Mouse (Mus musculus) heart, postnatal 25 days (tissue): ENCODE measurements around the gene Ublcp1. TPM values are rescaled to one million over a fixed set of nuclear protein-coding genes. Genes with fewer than 3 reads are reported as not detected.

Experiments used
- DNase-seq: peaks from one replicate; pipeline ENCODE4 v3.0.0; 2022; ENCODE audit warnings: low spot score
- intact Hi-C: fragments of 180-260 bp; cut with DNase I; formaldehyde crosslinking; loops from one replicate; pipeline ENCODE4 v1.15.1; 2025
- total RNA-seq, 2 experiments: library from RNA; stranded (reverse); gene quantifications; 2 replicates each; pipeline ENCODE4 v1.2.3; 2021

The Ublcp1 gene
- total RNA-seq, result 10 to 100 TPM; 36.9 to 48.7 TPM

- intact Hi-C loops, result loop anchor here (2.0 kb wide), 1 partner anchor 48 kb away; the partner anchor contains the start of gene Rnf145
Observed at GRCm38 (mm10) chr11:44470432-44471336, at the start of gene Ublcp1. Ublcp1 (minus strand) TSS chr11:44470498.

GRCm38 (mm10) chr11:44519096-44519949 is 49.0 kb upstream of the Ublcp1 start:
- intact Hi-C loops, result loop anchor here (2.0 kb wide), 1 partner anchor 49 kb away; the partner anchor contains the start of gene Ublcp1

More at GRCm38 (mm10) chr11:44470432-44471336, at the start of gene Ublcp1:
- peak; percentile 86 for DNase-seq

GRCm38 (mm10) chr11:44518281-44519095 is 48.2 kb upstream of the Ublcp1 start, which contains the start of gene Rnf145:
Rnf145 (plus strand) TSS chr11:44518964.
- peak; percentile 60 for DNase-seq
- intact Hi-C loops, result loop anchor here (2.0 kb wide), 1 partner anchor 48 kb away; the partner anchor contains the start of gene Ublcp1

More at GRCm38 (mm10) chr11:44519096-44519949, 49.0 kb upstream of the Ublcp1 start:
- DNase-seq, result no peak

DNA sequence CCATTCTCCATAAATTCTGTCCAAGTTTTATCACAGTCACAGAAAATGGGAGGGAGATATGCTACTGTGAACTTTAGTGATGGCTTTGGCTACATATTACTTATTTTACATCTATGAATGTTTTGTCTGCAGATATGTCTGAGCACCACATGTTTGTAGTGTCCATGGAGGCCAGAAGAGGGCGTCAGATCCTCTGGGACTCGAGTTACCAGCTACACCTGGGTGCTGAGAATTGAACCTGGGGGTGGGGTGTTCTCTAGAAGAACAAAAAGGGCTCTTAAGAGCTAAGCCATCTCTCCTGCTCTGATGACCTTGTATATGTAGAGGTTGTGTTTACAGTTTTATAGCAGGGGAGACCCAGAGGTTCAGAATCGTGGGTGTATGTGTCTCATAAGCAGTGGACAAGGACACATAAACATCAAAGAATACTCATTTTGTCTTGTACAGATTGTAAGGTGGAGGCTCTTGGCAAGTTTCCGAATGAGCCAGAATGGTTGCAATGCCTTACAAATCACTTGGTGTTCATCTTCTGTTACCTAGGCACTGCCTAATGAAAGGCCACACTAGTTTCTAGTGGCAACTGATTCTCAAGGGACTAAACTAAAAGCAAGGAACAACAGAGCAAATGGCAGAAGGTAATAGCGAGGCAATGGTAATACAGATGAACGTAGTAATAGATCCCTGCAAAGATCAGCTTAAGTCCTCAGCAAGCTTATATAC is 47.4 kb upstream of the Ublcp1 start:
- DNase-seq, result no peak
- intact Hi-C loops, result loop anchor here (2.0 kb wide), 1 partner anchor 47 kb away; the partner anchor contains the start of gene Ublcp1

DNA sequence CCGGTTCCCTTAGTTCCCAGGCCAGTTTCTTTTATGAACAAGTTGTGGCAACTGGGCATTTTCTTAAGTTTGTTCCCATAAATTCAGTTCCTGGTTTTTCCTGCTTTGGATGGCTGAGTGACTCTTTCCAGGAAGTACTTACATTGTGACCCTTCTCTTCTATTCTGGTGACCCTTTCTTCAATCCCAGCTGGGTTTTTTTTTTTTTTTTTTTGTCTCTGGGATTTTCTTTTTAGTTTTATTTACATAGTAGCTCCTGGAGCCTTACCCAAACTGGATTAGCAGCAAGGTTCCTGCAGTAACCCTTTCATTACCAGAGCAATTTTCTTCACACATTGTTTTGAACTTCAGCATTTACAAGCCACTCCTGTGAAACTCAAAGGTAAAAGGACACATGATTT is 46.1 kb upstream of the Ublcp1 start:
- no peak for DNase-seq
- intact Hi-C loops, result no loop called here

DNA sequence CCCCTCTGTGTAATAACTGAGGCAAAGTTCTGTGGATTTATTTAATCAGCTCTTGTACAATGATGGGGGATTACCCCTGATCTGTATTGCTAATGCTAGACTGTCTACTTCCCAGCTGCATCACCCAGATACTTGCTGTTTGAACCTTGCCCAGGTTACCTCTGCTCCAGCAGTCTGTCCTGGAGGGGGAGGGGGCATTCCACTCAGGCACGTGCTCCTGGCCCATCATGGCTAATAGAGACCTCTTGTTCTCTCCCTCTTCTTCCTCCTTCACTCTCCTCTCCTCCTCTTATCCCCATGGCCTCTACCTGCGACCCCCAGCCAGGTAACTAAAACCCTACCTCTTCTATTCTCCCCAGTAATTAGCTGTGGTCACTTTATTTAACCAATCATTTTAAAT is 44.4 kb upstream of the Ublcp1 start:
- DNase-seq, result no peak
- intact Hi-C loops, result no loop called here

- intact Hi-C loops, result no loop called here
- no peak for DNase-seq
Observed at GRCm38 (mm10) chr11:44513026-44513422, 42.7 kb upstream of the Ublcp1 start.

GRCm38 (mm10) chr11:44512044-44513025 is 42.0 kb upstream of the Ublcp1 start:
- intact Hi-C loops, result no loop called here
- DNase-seq, result no peak

GRCm38 (mm10) chr11:44510371-44510770 is 40.1 kb upstream of the Ublcp1 start:
- intact Hi-C loops, result no loop called here
- no peak for DNase-seq

GRCm38 (mm10) chr11:44509906-44510305 is 39.6 kb upstream of the Ublcp1 start:
- intact Hi-C loops, result no loop called here
- no peak for DNase-seq

DNA sequence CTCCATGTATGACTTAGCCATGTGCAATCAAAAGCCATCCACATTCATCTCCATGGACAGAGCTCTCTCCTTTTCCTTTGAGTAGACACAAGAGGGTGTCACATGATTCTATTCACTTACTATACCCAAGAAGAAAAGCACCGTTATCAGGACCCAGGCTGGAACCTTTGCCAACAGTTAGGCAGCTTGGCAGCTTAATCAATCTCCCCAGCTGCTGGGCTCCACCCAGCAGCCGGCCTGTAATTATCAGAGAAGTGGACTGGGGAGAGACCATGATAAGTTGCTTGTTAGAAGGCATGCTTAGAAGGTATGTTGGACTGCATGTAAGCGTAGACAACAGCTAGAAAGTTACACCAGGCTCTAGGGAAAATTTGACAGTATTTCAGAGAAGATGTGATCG is 38.6 kb upstream of the Ublcp1 start:
- intact Hi-C loops, result no loop called here
- no peak for DNase-seq

- no peak for DNase-seq
- intact Hi-C loops, result no loop called here
Observed at GRCm38 (mm10) chr11:44504761-44505160, 34.5 kb upstream of the Ublcp1 start.

DNA sequence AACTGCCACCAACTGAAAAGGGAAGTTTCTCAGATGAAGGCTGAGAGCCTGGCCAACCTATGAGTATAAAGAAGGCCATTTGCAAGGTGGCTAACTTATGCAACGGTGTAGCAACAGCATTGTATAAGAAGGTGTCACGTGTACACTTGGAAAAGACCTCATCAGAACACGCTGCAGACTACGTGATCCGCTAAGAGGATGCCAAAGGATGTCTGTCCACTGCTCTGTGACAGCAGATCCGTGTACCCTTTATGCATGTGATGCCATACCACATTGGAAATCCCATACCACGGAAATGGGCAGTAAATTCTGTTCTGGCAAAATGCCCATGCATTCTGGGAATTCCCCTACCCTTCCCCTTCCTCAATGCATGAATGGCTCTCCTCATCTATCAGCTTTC is 33.8 kb upstream of the Ublcp1 start:
- intact Hi-C loops, result no loop called here
- DNase-seq, result no peak

DNA sequence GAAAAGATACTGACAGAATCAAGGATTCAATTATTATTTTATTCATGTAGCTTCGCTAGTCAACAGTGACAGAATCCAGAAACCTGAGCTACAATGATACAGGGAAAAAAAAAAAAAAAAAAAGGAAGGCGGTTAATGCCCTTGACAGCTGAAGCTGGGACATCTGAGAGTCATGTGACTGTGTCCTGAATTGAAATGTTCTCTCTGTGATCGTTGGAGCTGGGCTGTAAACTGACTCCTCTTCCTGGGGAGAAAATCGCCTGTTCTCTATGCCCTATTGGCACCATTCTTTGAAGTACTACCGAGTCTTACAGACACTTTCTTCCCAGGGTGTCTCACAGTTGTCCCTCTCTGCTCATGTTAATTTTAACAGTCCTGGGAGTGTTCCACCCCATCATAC is 32.6 kb upstream of the Ublcp1 start:
- intact Hi-C loops, result no loop called here
- DNase-seq, result no peak

GRCm38 (mm10) chr11:44501477-44501876 is 31.2 kb upstream of the Ublcp1 start:
- no peak for DNase-seq
- intact Hi-C loops, result no loop called here

DNA sequence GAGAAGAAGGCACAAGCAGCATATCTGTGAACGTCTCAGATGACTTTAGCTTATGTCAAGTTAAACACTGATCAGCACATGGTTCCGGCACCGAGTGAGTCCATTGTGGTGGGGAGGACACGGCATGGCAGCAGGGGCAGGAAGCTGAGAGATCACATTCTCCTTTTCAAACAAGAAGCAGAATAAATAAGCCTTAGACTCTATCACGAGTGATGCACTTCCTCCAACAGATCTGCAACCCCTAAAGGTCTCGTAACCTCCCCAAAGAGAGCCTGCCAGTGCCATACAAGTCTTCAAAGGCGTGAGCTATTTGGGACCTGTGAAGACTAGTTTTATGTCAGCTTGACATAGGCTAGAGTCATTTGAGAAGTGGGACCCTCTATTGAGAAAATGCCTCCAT is 30.7 kb upstream of the Ublcp1 start:
- intact Hi-C loops, result no loop called here
- no peak for DNase-seq

DNA sequence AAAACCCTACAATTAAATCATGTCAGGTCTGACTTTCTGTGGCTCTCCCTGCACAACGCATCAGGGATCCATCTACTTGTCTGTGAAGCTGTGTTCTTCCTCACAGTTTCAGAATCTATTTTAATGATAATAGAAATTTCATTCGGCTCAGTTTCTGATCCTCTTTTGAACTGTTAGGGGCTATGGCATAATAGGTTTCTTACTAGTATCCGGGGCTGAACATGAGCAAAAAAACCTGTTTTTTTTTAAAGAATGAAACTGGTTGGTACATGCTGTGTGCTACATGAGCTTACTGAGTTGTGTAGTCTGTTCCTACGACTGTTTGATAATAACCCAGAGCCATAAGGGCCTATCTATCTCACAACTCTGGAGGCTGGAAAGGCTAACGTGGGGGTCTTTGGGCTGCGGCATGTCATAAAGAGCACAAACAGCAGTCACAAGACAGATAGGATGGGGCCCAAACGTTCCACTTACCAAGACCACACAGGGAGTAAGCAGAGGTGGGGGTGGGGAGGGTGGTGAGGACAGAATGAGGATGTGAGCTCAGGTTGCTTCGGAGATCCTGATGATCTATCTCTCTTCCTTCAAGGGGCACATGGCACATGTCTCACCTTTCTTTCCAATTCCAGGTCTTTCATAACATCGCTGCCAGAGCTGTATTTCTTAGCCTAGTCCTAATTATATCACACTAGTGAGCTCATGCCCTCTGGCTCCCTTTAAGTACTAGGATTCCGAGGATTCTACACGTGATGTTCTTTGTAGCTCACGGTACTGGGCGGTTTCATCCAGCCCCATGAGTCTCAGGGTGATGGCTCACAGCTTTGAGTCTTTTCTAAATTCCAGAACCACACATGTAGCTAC is 28.3 kb upstream of the Ublcp1 start:
- intact Hi-C loops, result no loop called here
- DNase-seq, result no peak
